Mouse (Mus musculus): Measurements from ENCODE around the gene Tmem120b. TPM values are rescaled to one million over a fixed set of nuclear protein-coding genes. Genes with fewer than 3 reads are reported as not detected.

Tmem120b gene
- total and polyA plus RNA-seq, 3 experiments = 5.6 to 6.8 TPM; not detected in 1

DNA sequence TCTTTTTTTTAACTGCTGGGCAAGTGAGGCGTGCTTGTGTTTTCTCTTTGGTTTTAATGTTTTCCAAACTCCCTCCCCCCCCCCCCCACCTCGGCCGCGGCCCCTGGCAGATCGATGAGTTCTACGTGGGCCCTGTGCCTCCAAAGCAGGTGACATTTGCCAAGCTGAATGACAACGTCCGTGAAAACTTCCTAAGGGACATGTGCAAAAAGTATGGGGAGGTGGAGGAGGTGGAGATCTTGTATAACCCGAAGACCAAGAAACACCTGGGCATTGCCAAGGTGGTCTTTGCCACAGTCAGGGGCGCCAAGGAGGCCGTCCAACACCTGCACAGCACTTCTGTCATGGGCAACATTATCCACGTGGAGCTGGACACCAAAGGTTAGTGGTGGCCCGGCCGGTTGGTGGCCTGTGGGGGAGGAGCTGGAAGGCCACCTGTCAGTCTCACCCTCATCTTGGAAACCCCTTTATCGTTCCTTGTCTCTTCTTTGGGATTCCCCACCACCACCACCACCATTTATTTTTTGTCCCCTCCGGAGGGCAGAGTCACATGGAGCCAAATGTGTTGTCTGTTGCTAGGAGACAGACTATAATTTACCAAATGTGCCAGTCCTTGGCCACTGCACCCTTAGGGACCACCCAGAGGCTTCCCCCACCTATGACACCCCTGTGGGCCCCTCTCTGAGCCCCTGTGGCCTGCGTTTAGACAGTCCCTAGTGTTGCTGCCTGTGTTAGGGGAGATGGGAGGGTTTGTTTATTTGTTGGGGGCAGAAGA lies 75.9 kb downstream of the Tmem120b start:
- peaks cover 2 to 5% of the 10 kb centered on the region in 2 experiments; a peak in 3 of 4 replicates for H3K36me3 ChIP-seq (ENCODE audit: control insufficient read depth in 1 of 2, insufficient read depth in 2 of 2, low read length in 2 of 2)

GRCm38 (mm10) chr5:123144746-123145590 lies 76.8 kb downstream of the Tmem120b start:
- peak overlapping the region; percentile 73 to 93 for H3K4me3 ChIP-seq (ENCODE audit: control insufficient read depth in 1 of 2, insufficient read depth in 1 of 2, low read depth in 2 of 2, low read length in 2 of 2)
- TF ChIP-seq GATA1 (IDR thresholded peaks at IDR 0.05; ENCODE audit: low read depth, low read length) (peak; percentile 63), MAFK (IDR thresholded peaks at IDR 0.05; ENCODE audit: borderline replicate concordance, low read depth, low read length) (no peak), RCOR1 (IDR thresholded peaks at IDR 0.05; ENCODE audit: low read depth, low read length) (peak; percentile 61), ETS1 (IDR thresholded peaks at IDR 0.05; ENCODE audit: low read depth, low read length) (0 out of 2 replicates have a peak, but pooled peaks have one; percentile 47)
- no peaks in the 10 kb centered on the region for H3K27me3 ChIP-seq (ENCODE audit: control insufficient read depth in 1 of 2, insufficient read depth in 2 of 2, low read length in 2 of 2)
- peaks cover 0 to 10% of the 10 kb centered on the region in 2 experiments; a peak in 3 of 4 replicates for H3K4me1 ChIP-seq (ENCODE audit: control insufficient read depth in 1 of 2, insufficient read depth in 2 of 2, low read length in 2 of 2)
- DNase-seq (ENCODE audit: low read depth, low spot score) = peak; percentile 42
- no peak overlapping the region for H3K27ac ChIP-seq (ENCODE audit: control insufficient read depth, low read depth, low read length)
- H3K36me3 ChIP-seq (ENCODE audit: control insufficient read depth in 1 of 2, insufficient read depth in 2 of 2, low read length in 2 of 2) = peaks cover 2 to 11% of the 10 kb centered on the region in 2 experiments; a peak in 3 of 4 replicates
- H3K79me2 ChIP-seq (ENCODE audit: control insufficient read depth, insufficient read depth, low read length, poor library complexity) = peaks cover 73% of the 10 kb centered on the region
- peak overlapping the region; percentile 8; the same call in 1 of the 2 replicates for H3K9ac ChIP-seq (ENCODE audit: control insufficient read depth, low read depth, low read length, poor library complexity, severe bottlenecking)
- no peaks in the 10 kb centered on the region for H3K9me3 ChIP-seq (replicated peaks; ENCODE audit: insufficient read depth, low read length)

More for the DNA sequence above, 75.9 kb downstream of the Tmem120b start:
- Histone ChIP-seq H3K9me3 (replicated peaks; ENCODE audit: insufficient read depth, low read length) (no peaks in the 10 kb centered on the region), H3K4me3 (ENCODE audit: control insufficient read depth in 1 of 2, insufficient read depth in 1 of 2, low read depth in 2 of 2, low read length in 2 of 2) (peak overlapping the region; percentile 84 to 93), H3K27ac (ENCODE audit: control insufficient read depth, low read depth, low read length) (peak overlapping the region; percentile 27; the same call in 1 of the 2 replicates), H3K27me3 (ENCODE audit: control insufficient read depth in 1 of 2, insufficient read depth in 2 of 2, low read length in 2 of 2) (no peaks in the 10 kb centered on the region), H3K4me1 (ENCODE audit: control insufficient read depth in 1 of 2, insufficient read depth in 2 of 2, low read length in 2 of 2) (peaks cover 3% of the 10 kb centered on the region in 2 experiments; a peak in 2 of 4 replicates), H3K79me2 (ENCODE audit: control insufficient read depth, insufficient read depth, low read length, poor library complexity) (peaks cover 74% of the 10 kb centered on the region), H3K9ac (ENCODE audit: control insufficient read depth, low read depth, low read length, poor library complexity, severe bottlenecking) (peak overlapping the region; percentile 98)
- TF ChIP-seq TBP (IDR thresholded peaks at IDR 0.05; ENCODE audit: low read depth, low read length) = no peak
- TF ChIP-seq MAX (IDR thresholded peaks at IDR 0.05; ENCODE audit: low read length) = peak; percentile 75
- TF ChIP-seq NRF1 (IDR thresholded peaks at IDR 0.05; ENCODE audit: insufficient read depth, low read depth, low read length, poor library complexity, severe bottlenecking) = no peak
- no peak; the same call in 1 of the 2 replicates for TF ChIP-seq HCFC1 (IDR thresholded peaks at IDR 0.05; ENCODE audit: low read depth, low read length)
- no peak for TF ChIP-seq ETS1 (IDR thresholded peaks at IDR 0.05; ENCODE audit: low read depth, low read length)
- peak; percentile 86; the same call in 1 of the 2 replicates for TF ChIP-seq SIN3A (IDR thresholded peaks at IDR 0.05; ENCODE audit: low read length)
- no peak for TF ChIP-seq GATA1 (IDR thresholded peaks at IDR 0.05; ENCODE audit: low read depth, low read length)
- TF ChIP-seq EP300 (IDR thresholded peaks at IDR 0.05; ENCODE audit: low read depth in 1 of 2, low read length in 2 of 2) = no peak
- no peak for TF ChIP-seq RCOR1 (IDR thresholded peaks at IDR 0.05; ENCODE audit: low read depth, low read length)
- TF ChIP-seq RAD21 (IDR thresholded peaks at IDR 0.05; ENCODE audit: low read depth, low read length) = no peak
- TF ChIP-seq SMC3 (IDR thresholded peaks at IDR 0.05; ENCODE audit: low read depth, low read length) = no peak
- no peak for TF ChIP-seq POLR2AphosphoS2 (IDR thresholded peaks at IDR 0.05; ENCODE audit: low read length)
- peak; percentile 60; the same call in 1 of the 2 replicates for TF ChIP-seq USF1 (IDR thresholded peaks at IDR 0.05; ENCODE audit: low read depth, low read length)
- TF ChIP-seq MYB (IDR thresholded peaks at IDR 0.05; ENCODE audit: low read depth, low read length) = no peak
- TF ChIP-seq KAT2A (conservative IDR thresholded peaks at IDR 0.05; ENCODE audit: low read depth, low read length) = no peak
- TF ChIP-seq POLR2AphosphoS5 (IDR thresholded peaks at IDR 0.05; ENCODE audit: borderline replicate concordance, low read depth, low read length) = no peak
- TF ChIP-seq ELF1 (IDR thresholded peaks at IDR 0.05; ENCODE audit: low read depth, low read length) = no peak
- TF ChIP-seq MEF2A (IDR thresholded peaks at IDR 0.05; ENCODE audit: extremely low read depth, insufficient replicate concordance, low read depth, low read length, poor library complexity, severe bottlenecking) = no peak
- no peak for TF ChIP-seq CHD1 (IDR thresholded peaks at IDR 0.05; ENCODE audit: low read depth, low read length)
- TF ChIP-seq CTCF (IDR thresholded peaks at IDR 0.05 in 2 of 3, conservative IDR thresholded peaks at IDR 0.05 in 1 of 3; ENCODE audit: control insufficient read depth in 1 of 3, insufficient read depth in 1 of 3, low read depth in 2 of 3, low read length in 3 of 3, poor library complexity in 1 of 3, severe bottlenecking in 1 of 3) = no peak
- TF ChIP-seq MXI1 (IDR thresholded peaks at IDR 0.05; ENCODE audit: low read depth, low read length) = peak; percentile 98
- no peak for TF ChIP-seq JUND (IDR thresholded peaks at IDR 0.05; ENCODE audit: low read depth, low read length)
- no peak for TF ChIP-seq ZNF384 (IDR thresholded peaks at IDR 0.05; ENCODE audit: low read depth, low read length)
- TF ChIP-seq MAZ (IDR thresholded peaks at IDR 0.05; ENCODE audit: low read depth, low read length) = 0 out of 2 replicates have a peak, but pooled peaks have one; percentile 16
- TF ChIP-seq MAFK (IDR thresholded peaks at IDR 0.05; ENCODE audit: borderline replicate concordance, low read depth, low read length) = no peak
- no peak for TF ChIP-seq ZC3H11A (IDR thresholded peaks at IDR 0.05; ENCODE audit: low read depth, low read length)
- no peak for TF ChIP-seq GABPA (IDR thresholded peaks at IDR 0.05; ENCODE audit: low read depth, low read length)
- TF ChIP-seq UBTF (IDR thresholded peaks at IDR 0.05; ENCODE audit: borderline replicate concordance, insufficient read depth, low read depth, low read length) = no peak
- TF ChIP-seq CHD2 (IDR thresholded peaks at IDR 0.05; ENCODE audit: low read length) = no peak
- TF ChIP-seq ZMIZ1 (IDR thresholded peaks at IDR 0.05; ENCODE audit: low read depth, low read length) = no peak
- TF ChIP-seq ZKSCAN1 (IDR thresholded peaks at IDR 0.05; ENCODE audit: low read depth, low read length) = no peak
- DNase-seq (ENCODE audit: low read depth, low spot score) = peak; percentile 30
